Comparison of ENCODE assay signal across 8 mouse cellular contexts in genomic region chr5:24751305-24752174, GRCm38 (mm10). TPM values are rescaled to one million over a fixed set of nuclear protein-coding genes. Genes with fewer than 3 reads are reported as not detected.
A peak's percentile ranks its signal among the peaks of the same experiment; 100 is the strongest.
DNase-seq lines count a peak whose midpoint lies in the region; ATAC-seq and TF ChIP-seq lines count a peak whose summit lies in the region.

No protein-coding gene starts in this region.

- TF ChIP-seq RAD21 in MEL (IDR thresholded peaks at IDR 0.05; ENCODE audit: low read depth, low read length): no peak

- no peak; a peak in 1 of 4 replicates for TF ChIP-seq POLR2A in MEL (IDR thresholded peaks at IDR 0.05; ENCODE audit: control insufficient read depth in 1 of 2, insufficient read depth in 1 of 2, low read depth in 1 of 2, low read length in 2 of 2, poor library complexity in 1 of 2)
- peak; percentile 32; the same call in 1 of the 2 replicates for TF ChIP-seq POLR2A in bone marrow, adult 2 months (IDR thresholded peaks at IDR 0.05; ENCODE audit: borderline replicate concordance, control insufficient read depth, low read depth, low read length)

- H3K27ac ChIP-seq in MEL (ENCODE audit: control insufficient read depth, low read depth, low read length): no peak overlapping the region
- peak overlapping the region; percentile 38 for H3K27ac ChIP-seq in bone marrow, adult 2 months (ENCODE audit: control insufficient read depth, insufficient read depth, low read depth, low read length, poor library complexity)
- 0 out of 2 replicates have a peak overlapping the region, but pooled peaks have one; percentile 65 for H3K27ac ChIP-seq in forebrain, embryonic 12.5 days

- WGBS in bone marrow, adult 2 months: 3% methylated on average over 25 of the region's 25 CpGs
- 2% methylated on average over 25 of the region's 25 CpGs for WGBS in forebrain, embryonic 12.5 days

- H3K79me2 ChIP-seq in MEL (ENCODE audit: control insufficient read depth, insufficient read depth, low read length, poor library complexity): no peaks in the 10 kb centered on the region; the same call in 1 of the 2 replicates

- H3K4me2 ChIP-seq in forebrain, embryonic 12.5 days: peak overlapping the region; percentile 90

- TF ChIP-seq CTCF in MEL (IDR thresholded peaks at IDR 0.05 in 2 of 3, conservative IDR thresholded peaks at IDR 0.05 in 1 of 3; ENCODE audit: control insufficient read depth in 1 of 3, insufficient read depth in 1 of 3, low read depth in 2 of 3, low read length in 3 of 3, poor library complexity in 1 of 3, severe bottlenecking in 1 of 3): no peak
- no peak for TF ChIP-seq CTCF in bone marrow, adult 2 months (IDR thresholded peaks at IDR 0.05; ENCODE audit: control insufficient read depth, insufficient read depth, low read length)

- H3K9ac ChIP-seq in MEL (ENCODE audit: control insufficient read depth, low read depth, low read length, poor library complexity, severe bottlenecking): peak overlapping the region; percentile 89
- H3K9ac ChIP-seq in forebrain, embryonic 12.5 days: peak overlapping the region; percentile 67

- peak; percentile 82 for DNase-seq in MEL (ENCODE audit: low read depth, low spot score)
- peak; percentile 66 for DNase-seq in heart, postnatal 4 days
- peak; percentile 46 for DNase-seq in layer of hippocampus, adult 9-11 months
- peak; percentile 65 for DNase-seq in lung, postnatal 14 days
- peak; percentile 57 for DNase-seq in ovary, postnatal 36 days (ENCODE audit: low spot score)
- DNase-seq in yolk sac, embryonic 10.5 days (ENCODE audit: low spot score): peak; percentile 91

- no peaks in the 10 kb centered on the region; a peak in 1 of 4 replicates for H3K27me3 ChIP-seq in MEL (ENCODE audit: control insufficient read depth in 1 of 2, insufficient read depth in 2 of 2, low read length in 2 of 2)
- H3K27me3 ChIP-seq in forebrain, embryonic 12.5 days: 0 out of 2 replicates have a peak, but pooled peaks cover 6% of the 10 kb centered on the region

- H3K4me3 ChIP-seq in MEL (ENCODE audit: control insufficient read depth in 1 of 2, insufficient read depth in 1 of 2, low read depth in 2 of 2, low read length in 2 of 2): peak overlapping the region; percentile 55 to 100
- H3K4me3 ChIP-seq in bone marrow, adult 2 months (replicated peaks; ENCODE audit: control insufficient read depth, low read depth, low read length): peak overlapping the region; percentile 68
- peak overlapping the region; percentile 56 for H3K4me3 ChIP-seq in forebrain, embryonic 12.5 days (replicated peaks)

- peaks cover 7 to 11% of the 10 kb centered on the region in 2 experiments for H3K4me1 ChIP-seq in MEL (ENCODE audit: control insufficient read depth in 1 of 2, insufficient read depth in 2 of 2, low read length in 2 of 2)
- H3K4me1 ChIP-seq in bone marrow, adult 2 months (ENCODE audit: control insufficient read depth, insufficient read depth, low read length): no peaks in the 10 kb centered on the region
- H3K4me1 ChIP-seq in forebrain, embryonic 12.5 days: peaks cover 28% of the 10 kb centered on the region

- H3K36me3 ChIP-seq in MEL (ENCODE audit: control insufficient read depth in 1 of 2, insufficient read depth in 2 of 2, low read length in 2 of 2): 0 out of 4 replicates have a peak, but pooled peaks cover 0 to 2% of the 10 kb centered on the region in 2 experiments
- no peaks in the 10 kb centered on the region for H3K36me3 ChIP-seq in forebrain, embryonic 12.5 days (replicated peaks)

- ATAC-seq in forebrain, embryonic 12.5 days (ENCODE audit: low FRiP score): peak; percentile 69

- H3K9me3 ChIP-seq in MEL (replicated peaks; ENCODE audit: insufficient read depth, low read length): no peaks in the 10 kb centered on the region
- H3K9me3 ChIP-seq in forebrain, embryonic 12.5 days: no peaks in the 10 kb centered on the region

- TF ChIP-seq EP300 in MEL (IDR thresholded peaks at IDR 0.05; ENCODE audit: low read depth in 1 of 2, low read length in 2 of 2): no peak

TF ChIP-seq in MEL, 35 proteins besides CTCF, POLR2A, EP300 and RAD21:
- TF ChIP-seq ZMIZ1 (IDR thresholded peaks at IDR 0.05; ENCODE audit: low read depth, low read length) (peak; percentile 66; the same call in 1 of the 2 replicates), NELFE (IDR thresholded peaks at IDR 0.05; ENCODE audit: low read depth, low read length) (peak; percentile 43), MEF2A (IDR thresholded peaks at IDR 0.05; ENCODE audit: extremely low read depth, insufficient replicate concordance, low read depth, low read length, poor library complexity, severe bottlenecking) (no peak), UBTF (IDR thresholded peaks at IDR 0.05; ENCODE audit: borderline replicate concordance, insufficient read depth, low read depth, low read length) (no peak), GATA1 (IDR thresholded peaks at IDR 0.05; ENCODE audit: low read depth, low read length) (no peak), TBP (IDR thresholded peaks at IDR 0.05; ENCODE audit: low read depth, low read length) (no peak), MAX (IDR thresholded peaks at IDR 0.05; ENCODE audit: low read length) (no peak), ZC3H11A (IDR thresholded peaks at IDR 0.05; ENCODE audit: low read depth, low read length) (no peak), HCFC1 (IDR thresholded peaks at IDR 0.05; ENCODE audit: low read depth, low read length) (no peak), ELF1 (IDR thresholded peaks at IDR 0.05; ENCODE audit: low read depth, low read length) (0 out of 2 replicates have a peak, but pooled peaks have one; percentile 15), RCOR1 (IDR thresholded peaks at IDR 0.05; ENCODE audit: low read depth, low read length) (no peak), POLR2AphosphoS5 (IDR thresholded peaks at IDR 0.05; ENCODE audit: borderline replicate concordance, low read depth, low read length) (no peak), USF1 (IDR thresholded peaks at IDR 0.05; ENCODE audit: low read depth, low read length) (no peak), MXI1 (IDR thresholded peaks at IDR 0.05; ENCODE audit: low read depth, low read length) (no peak; the same call in 1 of the 2 replicates), CHD2 (IDR thresholded peaks at IDR 0.05; ENCODE audit: low read length) (no peak; the same call in 1 of the 2 replicates), ZNF384 (IDR thresholded peaks at IDR 0.05; ENCODE audit: low read depth, low read length) (no peak), MAFK (IDR thresholded peaks at IDR 0.05; ENCODE audit: borderline replicate concordance, low read depth, low read length) (no peak), KAT2A (conservative IDR thresholded peaks at IDR 0.05; ENCODE audit: low read depth, low read length) (no peak), E2F4 (IDR thresholded peaks at IDR 0.05; ENCODE audit: borderline replicate concordance, low read depth, low read length) (no peak), MYC (IDR thresholded peaks at IDR 0.05; ENCODE audit: low read depth, low read length) (no peak), TCF12 (IDR thresholded peaks at IDR 0.05; ENCODE audit: low read depth, low read length) (no peak; the same call in 1 of the 2 replicates), SIN3A (IDR thresholded peaks at IDR 0.05; ENCODE audit: low read length) (peak; percentile 44), CHD1 (IDR thresholded peaks at IDR 0.05; ENCODE audit: low read depth, low read length) (no peak), SMC3 (IDR thresholded peaks at IDR 0.05; ENCODE audit: low read depth, low read length) (peak; percentile 17; the same call in 1 of the 2 replicates), NRF1 (IDR thresholded peaks at IDR 0.05; ENCODE audit: insufficient read depth, low read depth, low read length, poor library complexity, severe bottlenecking) (no peak), ZKSCAN1 (IDR thresholded peaks at IDR 0.05; ENCODE audit: low read depth, low read length) (no peak; the same call in 1 of the 2 replicates), GABPA (IDR thresholded peaks at IDR 0.05; ENCODE audit: low read depth, low read length) (no peak)

RNA-seq across cellular contexts. Expression of gene Crygn, which starts 6.3 kb away (rescaled TPM):
- total RNA-seq in MEL (2012; rRNA removed): not detected in 2 replicates
- under 1 TPM in 1 of 2 experiments, not detected in 1; 0.89 TPM for polyA plus RNA-seq in MEL (2012; ENCODE audit: insufficient read depth in 1 of 2, insufficient read length in 2 of 2, low read depth in 1 of 2, low replicate concordance in 2 of 2, missing spikeins in 1 of 2)
- polyA plus RNA-seq in bone marrow, adult 2 months (2011; ENCODE audit: insufficient read depth, insufficient read length, low replicate concordance, missing spikeins): 2.2 and 28.5 TPM in 2 replicates
- polyA plus RNA-seq in forebrain, embryonic 12.5 days (2016; fragmentation: Nextera tagmentation; extraction: Ambion mirVana): not detected in 2 replicates
- not detected for total RNA-seq in heart, postnatal 4 days (2021)

RNA-seq across cellular contexts. Expression of gene Wdr86, which starts 21.0 kb away (rescaled TPM):
- 0.07 TPM in 1 of 2 replicates, not detected in the other for total RNA-seq in MEL (2012; rRNA removed)
- polyA plus RNA-seq in MEL (2012; ENCODE audit: insufficient read depth in 1 of 2, insufficient read length in 2 of 2, low read depth in 1 of 2, low replicate concordance in 2 of 2, missing spikeins in 1 of 2): not detected
- polyA plus RNA-seq in bone marrow, adult 2 months (2011; ENCODE audit: insufficient read depth, insufficient read length, low replicate concordance, missing spikeins): 3.8 and 9.1 TPM in 2 replicates
- polyA plus RNA-seq in forebrain, embryonic 12.5 days (2016; fragmentation: Nextera tagmentation; extraction: Ambion mirVana): 6.6 and 10.1 TPM in 2 replicates
- total RNA-seq in heart, postnatal 4 days (2021): 1 to 10 TPM; 2.8 to 3.5 TPM
